Mouse (Mus musculus) activated CD4-positive, CD25-positive, alpha-beta regulatory T cell, adult 4 months (primary cell): Measurements from ENCODE around the gene Farsa. TPM values are rescaled to one million over a fixed set of nuclear protein-coding genes. Genes with fewer than 3 reads are reported as not detected.
"Not testable (repeated sequence)": the region's sequence is repeated elsewhere in the genome, so short reads cannot be mapped to it uniquely, and the experiment has no call there.

Experiments
- ATAC-seq: one replicate; pipeline ENCODE4 v1.8.0; 2017
- polyA plus RNA-seq, 2 experiments: library from polyadenylated mRNA; unstranded; fragments of 100-300 nt; shearing (Covaris generic); gene quantifications; one replicate each; pipeline ENCODE4 v1.2.1; 2017

The Farsa gene
- polyA plus RNA-seq = 10 to 100 TPM; 45.8 to 58.4 TPM

DNA sequence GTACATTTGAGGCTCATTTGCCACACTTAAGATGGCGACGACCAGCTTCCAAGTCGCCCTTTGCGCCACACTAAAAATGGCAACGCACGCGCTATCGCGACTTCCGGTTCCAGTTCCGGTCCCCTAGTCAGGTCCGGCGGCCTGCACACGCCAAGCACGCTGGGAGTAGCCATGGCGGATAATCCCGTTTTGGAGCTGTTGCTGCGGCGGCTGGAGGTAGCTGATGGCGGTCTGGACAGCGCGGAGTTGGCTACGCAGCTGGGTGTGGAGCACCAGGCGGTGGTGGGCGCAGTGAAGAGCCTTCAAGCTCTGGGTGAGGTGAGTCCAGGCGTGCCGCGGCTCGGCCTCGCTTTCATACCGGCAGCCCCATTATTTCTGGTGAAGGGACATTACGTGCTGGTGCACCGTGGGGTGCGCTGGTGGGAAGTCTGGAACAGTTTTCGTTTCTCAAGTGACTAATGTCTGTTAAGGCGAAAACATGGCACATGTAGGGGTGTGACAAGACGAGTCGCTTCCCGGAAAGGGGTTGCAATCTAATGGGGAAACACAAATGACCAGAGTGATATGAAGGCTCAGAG lies at the start of gene Farsa:
Farsa (plus strand) TSS at position 126 of the 578 bp plus-strand sequence.
- peak; percentile 97 for ATAC-seq

DNA sequence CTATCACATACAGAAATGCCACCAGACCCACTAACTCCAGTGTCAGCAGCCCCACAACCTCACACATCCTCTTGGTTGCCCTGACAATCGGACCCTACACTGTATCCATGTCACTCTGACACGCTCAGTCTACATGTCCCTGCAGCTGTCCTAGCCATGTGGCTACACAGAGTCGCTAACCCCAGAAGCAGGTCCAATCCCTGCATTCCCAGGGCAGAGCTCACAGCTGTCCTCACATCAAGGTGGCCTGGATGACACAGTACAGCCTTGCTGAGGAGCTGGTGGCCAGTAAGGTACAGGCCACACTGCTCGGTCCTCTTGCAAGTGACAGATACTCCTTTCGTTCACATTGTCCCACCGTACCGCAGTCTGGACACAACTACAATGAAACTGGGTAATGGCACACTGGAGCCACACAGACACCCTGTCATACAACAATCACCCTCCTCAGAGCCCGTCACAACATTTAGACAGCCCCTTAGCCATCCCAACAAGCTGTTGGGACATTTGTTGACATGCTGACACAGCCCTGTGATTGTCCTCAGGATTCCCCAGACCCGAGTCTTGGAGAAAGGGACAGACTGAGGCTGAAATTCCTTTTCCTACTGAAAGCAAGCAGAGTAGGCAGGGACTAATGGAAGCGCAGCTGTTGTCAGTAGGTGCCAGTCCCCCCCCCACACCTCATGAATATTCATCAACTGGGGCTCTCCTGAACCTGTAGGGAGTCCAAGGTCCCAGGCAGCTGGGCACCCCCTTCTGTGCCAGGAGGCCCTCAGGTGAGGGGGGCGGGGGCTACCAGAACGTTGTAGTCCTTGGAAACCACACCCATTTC lies 47.5 kb upstream of the Farsa start:
- no peak for ATAC-seq

DNA sequence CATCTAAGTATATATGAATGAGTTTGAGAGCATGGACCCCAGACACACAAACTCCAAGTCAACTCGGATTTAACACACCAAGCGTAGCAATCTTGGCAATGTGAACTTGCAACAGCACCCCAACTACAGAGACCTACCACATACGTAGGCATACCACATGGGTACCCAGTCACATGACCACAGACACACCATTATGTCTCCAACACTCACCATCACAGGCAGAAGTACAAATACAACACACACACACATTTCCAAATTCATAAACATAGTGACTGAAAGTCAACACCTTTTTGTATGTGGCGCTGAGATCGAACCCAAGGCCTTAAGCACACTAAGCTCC lies 46.9 kb upstream of the Farsa start:
- no peak for ATAC-seq

DNA sequence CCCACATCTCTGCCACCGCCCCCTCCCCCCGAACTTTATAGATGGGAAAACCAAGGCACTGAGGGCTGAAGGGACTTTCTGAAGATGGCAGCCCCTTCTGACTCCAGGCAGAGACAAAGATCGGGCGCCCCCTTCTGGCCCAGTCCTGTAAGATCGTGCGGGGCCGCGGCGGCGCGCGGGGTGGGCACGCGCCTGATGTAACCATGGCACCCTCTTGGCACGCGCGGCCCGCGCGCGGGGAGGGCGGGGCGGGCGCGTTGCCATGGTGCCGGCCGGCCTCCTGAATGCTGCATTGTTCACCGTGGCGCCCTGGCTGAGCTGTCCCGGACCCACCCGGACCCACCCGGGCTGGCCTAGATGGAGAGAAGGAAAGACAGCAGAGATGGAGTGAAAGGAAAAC lies 45.9 kb upstream of the Farsa start:
- peak; percentile 61 for ATAC-seq

- no peak for ATAC-seq
Observed at GRCm38 (mm10) chr8:84811303-84811702, 45.5 kb upstream of the Farsa start.

DNA sequence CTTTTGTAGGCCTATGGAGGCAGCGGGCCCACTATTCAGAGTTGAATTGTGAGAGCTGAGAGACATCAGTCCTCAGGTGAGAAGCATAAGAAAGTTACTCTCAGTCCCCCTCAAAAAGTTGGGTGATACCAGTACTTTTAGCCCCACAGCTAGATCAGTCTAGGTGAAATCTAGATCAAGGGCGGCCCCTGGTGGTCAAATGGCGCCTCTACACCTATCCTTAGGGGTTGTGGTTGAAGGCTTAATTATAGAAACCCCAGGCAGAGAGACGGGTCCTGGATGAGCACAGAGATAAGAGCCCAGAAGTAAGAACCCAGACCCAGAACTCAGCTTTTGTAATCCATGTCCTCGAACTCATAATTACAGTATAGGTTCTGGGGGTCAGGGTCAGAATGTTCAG lies 43.7 kb upstream of the Farsa start:
- ATAC-seq = peak; percentile 72

- ATAC-seq = no peak
Observed at GRCm38 (mm10) chr8:84813830-84814229, 43.0 kb upstream of the Farsa start.

DNA sequence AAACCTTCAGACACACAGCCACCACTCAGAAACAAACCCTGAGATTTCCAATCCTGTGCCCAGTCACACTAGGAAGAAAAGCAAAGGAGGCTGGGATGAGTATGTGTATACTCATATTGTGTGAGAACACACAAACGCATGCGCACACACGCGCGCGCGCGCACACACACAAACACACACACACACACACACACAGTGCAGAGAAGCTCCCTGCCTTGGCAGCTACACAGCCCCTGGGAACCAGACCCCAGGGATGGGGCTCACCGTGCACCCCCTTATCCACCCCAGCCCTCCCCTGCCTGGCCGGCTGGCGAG lies 42.6 kb upstream of the Farsa start:
- ATAC-seq = no peak

DNA sequence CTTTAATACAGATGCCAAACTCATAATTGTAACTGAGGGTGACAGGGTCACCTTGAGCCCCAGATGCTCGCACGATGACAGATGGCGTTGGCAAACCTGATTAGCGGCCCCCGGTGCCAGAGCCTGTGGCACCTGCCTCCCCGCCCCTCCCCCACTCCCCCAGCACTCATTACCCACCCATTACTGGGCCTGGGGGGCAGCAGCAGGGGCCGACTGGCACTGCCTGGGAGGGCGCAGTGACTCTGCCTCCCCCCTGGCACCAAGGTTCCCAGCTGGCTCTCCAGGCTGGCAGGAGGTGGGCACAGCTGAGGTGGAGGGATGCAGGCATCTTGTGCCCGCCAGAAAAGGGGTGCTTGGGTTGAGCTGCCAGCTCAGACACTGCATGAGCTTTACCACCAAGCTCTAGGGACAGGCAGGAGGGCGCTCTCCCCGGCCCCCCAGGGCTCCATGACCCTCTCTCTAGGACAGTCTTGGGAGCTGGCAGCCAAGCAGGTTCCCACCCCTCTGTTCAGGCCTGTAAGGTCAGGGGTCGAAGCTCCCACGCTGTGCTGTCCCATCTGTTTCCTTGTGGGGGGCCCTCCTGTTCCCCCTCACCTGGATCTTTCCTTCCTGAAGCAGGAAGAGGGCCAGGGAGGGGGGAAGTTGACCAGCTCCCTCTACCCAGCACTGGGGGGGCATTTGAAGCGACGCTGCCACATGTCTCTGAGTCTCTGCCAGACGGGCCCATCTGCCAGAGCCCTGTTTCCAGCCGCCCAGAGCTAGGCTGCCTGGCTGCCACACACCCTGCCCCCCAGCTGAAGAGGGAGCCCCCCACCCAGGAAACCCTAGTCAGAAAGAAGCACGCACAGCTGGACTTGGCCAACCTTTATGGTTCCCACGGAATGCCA lies 42.0 kb upstream of the Farsa start:
- ATAC-seq = no peak

- ATAC-seq = peak; percentile 55
Observed at GRCm38 (mm10) chr8:84815547-84815946, 41.2 kb upstream of the Farsa start.

DNA sequence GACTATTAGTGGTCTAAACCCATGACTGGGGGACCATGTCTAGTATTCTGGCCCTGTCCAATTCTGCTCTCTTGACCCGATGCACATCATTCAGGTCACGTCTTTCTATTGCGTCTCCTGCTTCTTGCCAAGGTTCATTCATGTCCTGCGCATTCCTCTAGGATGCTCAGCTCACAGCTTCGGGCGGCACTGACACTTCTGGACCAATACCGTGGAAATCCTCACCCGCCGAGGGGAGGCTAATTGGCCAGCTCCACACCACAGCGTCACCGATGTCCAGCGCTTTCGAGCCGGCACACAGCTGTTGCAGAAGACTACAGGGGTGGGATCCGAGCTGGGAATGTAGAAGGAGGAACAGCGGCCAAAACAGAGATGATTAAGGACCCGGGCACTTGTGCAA lies 40.7 kb upstream of the Farsa start:
- no peak for ATAC-seq

DNA sequence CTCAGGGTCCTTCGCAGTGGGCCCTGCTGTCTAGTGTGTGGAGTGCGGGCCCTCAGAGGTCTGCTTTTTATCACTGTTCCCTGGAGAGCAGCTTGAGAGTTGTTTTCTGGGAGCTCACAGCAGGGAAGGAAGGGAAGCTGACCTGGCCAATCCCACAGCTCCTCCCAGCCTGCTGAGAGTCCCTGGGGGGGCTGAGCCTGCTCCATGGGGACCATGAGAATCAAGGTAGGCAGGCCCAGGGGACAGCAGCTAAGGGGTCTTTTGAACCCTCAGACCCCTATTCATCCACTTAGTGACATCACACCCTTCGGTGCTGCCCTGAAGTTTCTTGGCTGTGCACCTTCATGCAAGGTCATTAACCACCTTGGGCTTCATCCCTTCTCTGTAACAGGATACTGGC lies 34.1 kb upstream of the Farsa start, which contains the start of gene Dand5:
Dand5 (minus strand) TSS at position 101 of the 400 bp plus-strand sequence.
- ATAC-seq = no peak

DNA sequence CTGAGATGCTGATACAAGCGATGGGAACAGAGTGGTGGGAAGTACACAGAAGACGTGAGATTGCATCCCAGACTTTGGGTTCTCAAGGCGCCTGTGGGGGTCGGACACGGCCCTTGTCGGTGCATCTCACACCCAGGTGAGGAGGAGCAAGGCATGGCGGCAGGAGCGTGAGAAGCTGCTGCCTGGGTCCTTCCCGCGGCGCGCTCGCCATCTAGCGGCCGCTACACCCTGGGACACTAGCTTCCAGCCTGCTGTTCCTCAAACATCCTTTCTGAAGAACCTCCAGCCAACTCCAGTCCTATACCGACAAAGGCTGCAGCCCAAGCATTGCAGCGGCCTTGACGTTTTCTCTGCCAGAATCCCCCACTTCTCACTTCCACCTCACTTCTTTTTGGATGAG lies 33.1 kb upstream of the Farsa start:
- peak; percentile 63 for ATAC-seq

DNA sequence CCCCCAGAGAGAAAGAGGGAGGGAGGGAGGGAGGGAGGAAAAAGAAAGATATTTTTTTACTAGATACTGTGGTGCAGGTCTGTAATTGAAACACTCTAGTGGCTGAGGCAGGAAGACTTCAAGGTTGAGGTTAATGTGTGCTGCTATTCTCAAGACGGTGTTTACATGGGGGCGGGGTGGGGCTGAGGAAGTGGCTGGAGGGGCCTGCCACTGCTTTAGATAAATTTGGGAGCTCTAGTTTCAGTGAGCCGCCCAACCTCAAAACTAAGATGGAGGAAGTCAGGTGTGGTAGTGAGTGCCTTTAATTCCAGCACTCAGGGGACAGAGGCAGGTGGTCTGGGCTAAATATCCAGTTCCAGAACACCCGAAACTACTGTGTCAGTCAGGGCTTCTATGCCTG lies 31.2 kb upstream of the Farsa start:
- ATAC-seq = peak; percentile 88

GRCm38 (mm10) chr8:84826518-84826917 lies 30.3 kb upstream of the Farsa start:
- not testable (repeated sequence) for ATAC-seq

DNA sequence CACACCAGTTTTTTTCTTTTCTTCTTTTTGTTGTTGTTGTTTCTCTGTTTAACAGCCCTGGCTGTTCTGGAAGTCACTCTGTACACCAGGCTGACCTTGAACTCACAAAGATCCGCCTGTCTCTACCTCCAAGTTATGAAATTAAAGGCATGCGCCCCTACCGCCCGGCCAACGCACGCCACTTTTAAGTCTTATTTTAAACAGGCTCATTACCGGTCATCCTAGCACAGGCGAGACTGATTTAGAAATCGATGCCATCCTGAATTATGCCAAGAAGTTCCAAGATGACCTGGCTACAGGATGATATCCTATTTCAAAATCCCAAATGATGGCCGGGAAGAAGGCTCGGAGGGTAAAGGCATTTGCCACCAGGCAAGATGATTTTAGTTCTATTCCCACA lies 25.3 kb upstream of the Farsa start, which contains the start of gene Gadd45gip1:
Gadd45gip1 (plus strand) TSS at position 33 of the 400 bp plus-strand sequence.
- peak; percentile 58 for ATAC-seq

- peak; percentile 59 for ATAC-seq
Observed at GRCm38 (mm10) chr8:84832034-84832717, 24.6 kb upstream of the Farsa start.

- no peak for ATAC-seq
Observed at GRCm38 (mm10) chr8:84832759-84833742, 23.7 kb upstream of the Farsa start.

- no peak for ATAC-seq
Observed at GRCm38 (mm10) chr8:84834002-84834865, 22.6 kb upstream of the Farsa start.
